Mouse (Mus musculus) neural tube, embryonic 11.5 days (tissue): ENCODE results near the gene Rora. TPM values are rescaled to one million over a fixed set of nuclear protein-coding genes. Genes with fewer than 3 reads are reported as not detected.

Experiments used
- ATAC-seq: fragments of 200-750 bp; cut with Nextera tagmentation; 2 replicates; pipeline ENCODE4 v1.8.0; 2017; ENCODE audit warnings: moderate number of reproducible peaks, mild to moderate bottlenecking, moderate TSS enrichment, moderate library complexity; ENCODE audit not compliant: insufficient read depth, low FRiP score, low TSS enrichment
- DNase-seq: peaks from one replicate; pipeline ENCODE4 v3.0.0-alpha.2; 2015; ENCODE audit warnings: low spot score
- H3K27ac ChIP-seq: fragments of 300-500 bp; sonication (generic); 2 replicates; pipeline ENCODE4 v1.5.1; 2014; ENCODE audit warnings: low read depth, mild to moderate bottlenecking, low read length
- H3K27me3 ChIP-seq: fragments of 300-500 bp; sonication (generic); 2 replicates; pipeline ENCODE4 v1.6.1; 2014; ENCODE audit warnings: mild to moderate bottlenecking, low read length, mixed read lengths; ENCODE audit not compliant: control insufficient read depth, insufficient read depth
- H3K36me3 ChIP-seq: fragments of 300-500 bp; sonication (generic); 2 replicates; pipeline ENCODE4 v1.6.1; 2014; ENCODE audit warnings: mild to moderate bottlenecking, low read length, moderate library complexity, mixed read lengths; ENCODE audit not compliant: control insufficient read depth, insufficient read depth
- H3K4me1 ChIP-seq: fragments of 300-500 bp; sonication (generic); 2 replicates; pipeline ENCODE4 v1.6.1; 2014; ENCODE audit warnings: low read length, mixed read lengths; ENCODE audit not compliant: control insufficient read depth, insufficient read depth
- H3K4me2 ChIP-seq: fragments of 300-500 bp; sonication (generic); 2 replicates; pipeline ENCODE4 v1.6.1; 2014; ENCODE audit warnings: low read depth, mild to moderate bottlenecking, moderate library complexity
- H3K4me3 ChIP-seq: fragments of 300-500 bp; sonication (generic); 2 replicates; pipeline ENCODE4 v1.5.1; 2014; ENCODE audit warnings: low read depth, low read length
- H3K9ac ChIP-seq: fragments of 300-500 bp; sonication (generic); 2 replicates; pipeline ENCODE4 v1.6.1; 2014; ENCODE audit warnings: mild to moderate bottlenecking, low read length
- H3K9me3 ChIP-seq: fragments of 300-500 bp; sonication (generic); 2 replicates; pipeline ENCODE4 v1.6.1; 2016; ENCODE audit warnings: low read length; ENCODE audit not compliant: control insufficient read depth
- WGBS: fragments of 180-500 bp; shearing (Covaris S2); extraction: QIAGEN DNeasy Blood & Tissue Kit; methylation state at CpG from one replicate; pipeline ENCODE4 v1.1.7; 2014; 5-methylcytosine and 5-hydroxymethylcytosine counted together
- polyA plus RNA-seq: library from polyadenylated mRNA; unstranded; fragments of >200 nt; fragmentation: Nextera tagmentation; extraction: Ambion mirVana; gene quantifications from 2 replicates; pipeline ENCODE4 v1.2.1, GENCODE M21; 2014

Gene Rora
- polyA plus RNA-seq, 1 experiment from 2014 or later: 3.2 TPM

DNA sequence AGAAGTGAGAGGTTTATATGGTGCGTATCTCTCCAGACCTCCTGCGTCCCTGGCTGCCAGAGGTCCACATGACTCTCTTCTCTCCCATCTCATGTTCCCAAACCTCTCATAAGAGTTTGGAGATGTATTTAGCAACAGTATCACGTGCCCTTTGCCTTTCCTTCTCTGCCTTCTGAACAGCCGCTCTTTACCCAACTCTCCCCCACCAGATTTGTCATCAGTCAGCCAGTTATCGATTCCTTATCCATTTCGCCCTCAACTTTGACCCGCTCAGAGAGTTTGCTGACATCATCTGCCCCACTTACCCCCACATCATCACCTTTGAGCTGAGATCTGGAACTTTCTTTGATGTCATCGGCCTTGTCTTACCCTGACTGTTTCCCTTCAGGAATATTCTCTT, 230.1 kb downstream of the Rora start:
- no peak overlapping the region for H3K9ac ChIP-seq
- no peaks in the 10 kb centered on the region for H3K36me3 ChIP-seq
- ATAC-seq (no peak), DNase-seq (no peak)
- H3K27ac ChIP-seq: no peak overlapping the region
- 94% methylated on average over 8 of the region's 8 CpGs for WGBS
- H3K27me3 ChIP-seq: no peaks in the 10 kb centered on the region
- no peaks in the 10 kb centered on the region for H3K4me1 ChIP-seq
- no peak overlapping the region for H3K4me2 ChIP-seq
- no peaks in the 10 kb centered on the region for H3K9me3 ChIP-seq
- no peak overlapping the region for H3K4me3 ChIP-seq

DNA sequence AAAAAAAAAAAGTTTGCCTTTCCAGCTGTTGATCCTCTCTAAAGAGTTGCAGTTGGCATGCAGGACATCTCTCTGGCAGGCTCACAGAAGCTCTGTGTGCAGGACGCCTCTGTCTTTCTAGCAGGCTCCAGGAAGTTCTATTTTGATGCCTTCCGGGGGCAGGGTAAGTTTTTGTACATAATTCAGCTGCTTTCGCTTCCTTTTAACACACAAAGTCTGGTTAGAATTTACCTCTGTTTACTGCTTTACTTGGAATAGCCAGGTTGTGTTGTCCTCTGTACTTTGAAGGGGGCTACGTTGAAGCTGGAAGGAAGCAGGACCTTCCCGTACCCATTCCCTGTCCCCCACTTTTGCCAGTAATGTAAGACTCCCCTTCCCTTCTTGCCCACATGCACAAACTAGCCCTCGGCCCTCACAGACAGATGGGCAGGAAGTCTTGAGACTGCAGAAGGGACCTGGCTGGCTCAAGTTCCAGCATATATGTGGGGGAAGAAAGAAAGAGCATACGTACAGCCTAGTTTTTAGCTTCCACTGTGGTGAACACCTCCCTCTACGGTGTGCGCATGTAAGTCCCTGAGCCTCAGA, 231.0 kb downstream of the Rora start:
- Histone ChIP-seq H3K4me3 (no peak overlapping the region), H3K27ac (no peak overlapping the region), H3K36me3 (no peaks in the 10 kb centered on the region), H3K9me3 (no peaks in the 10 kb centered on the region), H3K4me1 (no peaks in the 10 kb centered on the region), H3K27me3 (no peaks in the 10 kb centered on the region), H3K9ac (no peak overlapping the region), H3K4me2 (no peak overlapping the region)
- 79% methylated on average over 9 of the region's 9 CpGs for WGBS
- no peak for DNase-seq
- ATAC-seq: no peak

DNA sequence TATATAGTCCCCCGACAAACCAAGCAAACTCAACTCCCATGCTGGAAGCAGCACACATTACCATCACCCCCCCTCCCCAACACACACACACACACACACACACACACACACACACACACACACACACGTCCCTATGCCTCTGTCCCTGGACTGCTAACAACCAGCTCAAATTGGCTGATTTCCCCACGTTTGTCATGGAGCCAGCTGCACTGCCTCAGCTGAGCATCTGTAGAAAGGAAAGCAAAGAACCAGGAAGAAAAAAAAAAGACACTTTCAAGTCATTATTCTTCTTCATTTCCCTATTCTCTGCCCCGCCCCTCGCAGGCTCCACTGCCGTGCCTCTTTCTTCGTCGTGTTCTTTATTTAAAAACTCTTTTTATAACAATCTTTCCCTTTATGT, 235.1 kb downstream of the Rora start:
- Histone ChIP-seq H3K27ac (no peak overlapping the region), H3K4me1 (no peaks in the 10 kb centered on the region), H3K4me3 (no peak overlapping the region), H3K36me3 (no peaks in the 10 kb centered on the region), H3K27me3 (no peaks in the 10 kb centered on the region), H3K4me2 (no peak overlapping the region), H3K9me3 (no peaks in the 10 kb centered on the region), H3K9ac (no peak overlapping the region)
- 55% methylated on average over 8 of the region's 8 CpGs for WGBS
- no peak for ATAC-seq
- DNase-seq: no peak

DNA sequence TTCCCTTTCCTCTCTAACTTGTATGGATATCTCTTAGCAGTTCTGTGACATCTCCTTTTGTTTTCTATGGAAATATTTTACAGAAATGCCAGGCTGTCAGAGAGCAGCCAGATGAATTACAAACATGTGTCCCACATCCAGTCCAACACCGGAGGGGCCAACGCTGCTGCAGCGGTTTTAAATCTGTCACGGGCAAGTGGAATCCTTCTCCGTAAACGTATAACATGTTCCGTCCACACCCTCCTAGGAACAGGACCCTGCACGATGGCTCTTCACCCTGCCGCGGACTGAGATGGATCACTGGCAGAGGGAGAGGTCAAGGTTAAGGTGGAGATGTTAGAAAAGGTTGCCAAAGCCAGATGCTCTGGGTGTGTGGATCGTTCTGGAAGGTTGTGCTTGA, 237.8 kb downstream of the Rora start:
- WGBS: 59% methylated on average over 11 of the region's 11 CpGs
- no peaks in the 10 kb centered on the region for H3K9me3 ChIP-seq
- H3K4me1 ChIP-seq: no peaks in the 10 kb centered on the region
- H3K4me2 ChIP-seq: no peak overlapping the region
- H3K27me3 ChIP-seq: no peaks in the 10 kb centered on the region
- H3K9ac ChIP-seq: no peak overlapping the region
- ATAC-seq: no peak
- no peak overlapping the region for H3K27ac ChIP-seq
- peak; percentile 29 for DNase-seq
- no peak overlapping the region for H3K4me3 ChIP-seq
- no peaks in the 10 kb centered on the region for H3K36me3 ChIP-seq

DNA sequence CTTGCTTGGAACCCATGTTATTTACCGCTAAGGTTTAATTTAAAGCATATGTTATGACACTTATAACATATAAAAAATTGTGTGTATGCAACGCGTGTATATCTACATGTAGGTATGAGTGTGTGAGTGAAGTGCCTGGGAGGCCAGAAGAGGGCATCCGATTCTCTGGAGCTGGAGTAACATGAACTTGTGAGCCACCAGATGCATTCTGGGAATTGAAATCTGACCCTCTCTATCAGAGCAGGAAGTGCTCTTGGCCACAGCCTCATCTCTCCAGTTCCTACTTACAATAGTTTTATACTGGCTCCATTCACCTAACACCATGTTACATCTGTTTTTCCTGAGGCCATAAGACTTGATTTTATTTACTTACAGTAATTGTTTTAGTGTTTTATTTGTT, 238.8 kb downstream of the Rora start:
- DNase-seq: no peak
- Histone ChIP-seq H3K27me3 (no peaks in the 10 kb centered on the region), H3K4me2 (no peak overlapping the region), H3K9ac (no peak overlapping the region), H3K36me3 (no peaks in the 10 kb centered on the region), H3K27ac (no peak overlapping the region), H3K4me3 (no peak overlapping the region), H3K9me3 (no peaks in the 10 kb centered on the region), H3K4me1 (no peaks in the 10 kb centered on the region)
- no peak for ATAC-seq
- WGBS: 94% methylated on average over 4 of the region's 4 CpGs

DNA sequence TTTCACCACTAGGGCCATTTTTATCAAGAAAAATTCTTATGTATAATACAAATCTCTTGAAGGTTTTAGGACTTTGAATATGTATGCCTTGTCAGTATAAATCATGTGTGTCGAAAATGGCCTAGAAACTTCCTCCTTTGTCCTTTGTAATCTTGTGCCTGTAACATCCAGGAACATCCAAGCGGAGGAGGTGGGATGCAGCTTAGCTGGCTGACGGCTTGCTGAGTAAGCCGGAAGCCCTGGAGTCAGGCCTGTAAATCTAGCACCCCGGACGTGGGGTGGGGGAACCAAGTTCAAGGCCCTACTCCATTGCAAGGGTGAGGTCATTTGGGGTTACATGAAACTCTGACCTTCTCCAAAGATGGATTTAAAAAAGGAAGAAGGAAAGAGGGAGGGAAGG, 239.3 kb downstream of the Rora start:
- Histone ChIP-seq H3K27me3 (no peaks in the 10 kb centered on the region), H3K4me3 (no peak overlapping the region), H3K4me2 (no peak overlapping the region), H3K36me3 (no peaks in the 10 kb centered on the region), H3K27ac (no peak overlapping the region), H3K4me1 (no peaks in the 10 kb centered on the region), H3K9ac (no peak overlapping the region), H3K9me3 (no peaks in the 10 kb centered on the region)
- WGBS: 76% methylated on average over 6 of the region's 6 CpGs
- DNase-seq (no peak), ATAC-seq (no peak)

DNA sequence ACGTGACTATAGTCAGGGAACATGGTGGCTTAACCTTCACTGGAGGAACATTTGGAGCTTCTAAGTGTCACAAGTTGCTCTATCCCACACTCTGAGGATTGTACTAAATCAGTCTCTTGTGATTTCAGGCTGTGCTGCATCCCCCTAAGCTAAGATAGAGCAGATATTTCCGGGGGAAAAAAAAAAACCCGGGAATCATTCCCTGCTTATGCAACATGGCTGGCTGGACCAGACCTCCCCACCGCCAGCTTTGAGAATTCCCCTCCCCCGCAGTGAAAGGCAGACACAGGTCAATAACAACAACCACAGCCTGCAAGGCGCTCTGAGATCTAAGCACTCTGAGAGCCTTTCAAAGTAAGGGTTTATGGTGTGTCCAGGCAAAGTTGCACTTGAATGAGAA, 244.7 kb downstream of the Rora start:
- 77% methylated on average over 6 of the region's 6 CpGs for WGBS
- no peak for ATAC-seq
- H3K9ac ChIP-seq: no peak overlapping the region
- DNase-seq: no peak
- no peak overlapping the region for H3K27ac ChIP-seq
- H3K36me3 ChIP-seq: no peaks in the 10 kb centered on the region
- H3K27me3 ChIP-seq: no peaks in the 10 kb centered on the region
- no peaks in the 10 kb centered on the region for H3K9me3 ChIP-seq
- no peak overlapping the region for H3K4me2 ChIP-seq
- no peak overlapping the region for H3K4me3 ChIP-seq
- no peaks in the 10 kb centered on the region for H3K4me1 ChIP-seq

DNA sequence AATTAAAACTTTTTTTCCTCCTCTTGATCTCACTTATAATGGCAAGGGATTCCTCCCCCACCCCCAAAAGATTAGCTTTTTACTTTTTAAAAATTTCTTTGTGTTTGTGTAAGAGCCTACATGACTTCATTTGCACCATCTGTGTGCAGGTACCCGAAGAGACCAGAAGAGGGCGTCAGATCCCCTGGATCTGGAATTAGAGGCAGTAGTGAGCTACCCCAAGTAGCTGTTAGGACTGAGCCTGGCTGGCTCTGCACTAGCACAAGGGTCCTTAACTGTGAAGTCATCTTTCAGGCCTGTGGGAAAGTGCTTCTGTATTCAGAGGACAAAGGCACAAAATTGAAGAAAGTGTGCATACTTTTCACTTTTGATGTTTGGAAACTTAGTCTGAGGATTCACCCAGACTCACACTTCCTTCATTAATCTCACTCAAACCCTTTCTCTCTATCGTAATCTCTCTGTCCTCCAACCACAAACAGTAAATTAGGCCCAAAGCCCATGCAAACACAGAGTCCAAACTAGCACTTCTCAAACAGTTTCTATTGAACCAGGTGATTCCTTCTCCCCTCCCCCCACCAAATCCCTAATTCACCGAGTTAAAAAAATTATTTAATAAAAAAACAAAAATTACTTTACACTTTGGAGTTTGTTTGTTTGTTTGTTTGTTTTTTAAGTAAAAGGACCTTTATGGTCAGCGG, 246.1 kb downstream of the Rora start:
- Histone ChIP-seq H3K4me3 (no peak overlapping the region), H3K27ac (no peak overlapping the region), H3K27me3 (no peaks in the 10 kb centered on the region), H3K4me1 (no peaks in the 10 kb centered on the region), H3K4me2 (no peak overlapping the region), H3K9me3 (no peaks in the 10 kb centered on the region), H3K36me3 (no peaks in the 10 kb centered on the region), H3K9ac (no peak overlapping the region)
- WGBS: 85% methylated on average over 5 of the region's 5 CpGs
- no peak for DNase-seq
- no peak for ATAC-seq

DNA sequence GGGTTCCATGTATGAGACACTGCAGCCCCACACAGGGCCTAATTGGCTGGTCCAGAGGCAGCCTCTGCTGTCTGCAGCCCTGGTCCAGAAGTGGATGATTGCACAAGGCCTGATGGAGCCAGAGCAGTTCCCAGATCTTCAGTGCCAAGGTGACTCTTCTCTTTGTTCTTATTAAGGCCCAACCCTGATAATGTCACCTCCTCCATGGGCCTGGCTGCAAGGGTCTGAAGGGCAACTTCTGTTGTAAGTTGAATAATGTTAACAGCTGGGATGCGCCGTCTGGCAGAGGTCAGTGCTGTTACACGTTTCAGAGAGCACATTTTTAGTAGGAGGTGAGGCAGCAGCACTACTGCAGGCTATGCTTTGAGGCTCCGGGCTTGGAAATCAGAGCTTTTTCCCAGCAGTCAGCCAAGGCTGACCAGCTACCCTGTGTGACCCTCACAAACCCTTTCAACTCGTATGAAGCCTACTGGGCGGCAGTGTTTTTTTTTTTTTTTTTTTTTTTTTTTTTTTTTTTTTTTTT, 252.8 kb downstream of the Rora start:
- Histone ChIP-seq H3K4me2 (no peak overlapping the region), H3K9me3 (no peaks in the 10 kb centered on the region), H3K9ac (no peak overlapping the region), H3K27me3 (no peaks in the 10 kb centered on the region), H3K27ac (no peak overlapping the region), H3K4me1 (no peaks in the 10 kb centered on the region), H3K36me3 (no peaks in the 10 kb centered on the region), H3K4me3 (no peak overlapping the region)
- DNase-seq: no peak
- ATAC-seq: no peak
- WGBS: 53% methylated on average over 6 of the region's 6 CpGs
